Mouse (Mus musculus): ENCODE results near the gene Polr1c.

- no peak for TF ChIP-seq EP300 (IDR thresholded peaks at IDR 0.05; ENCODE audit: low read depth)
- no peak for TF ChIP-seq CTCF (IDR thresholded peaks at IDR 0.05; ENCODE audit: low read depth)
These were observed 6.4 kb downstream of the Polr1c start for GRCm38 (mm10) chr17:46241471-46241870.
